Mouse (Mus musculus) frontal cortex, postnatal 25 days (tissue): ENCODE measurements around the gene Taar8c.
"Not testable (repeated sequence)": the region's sequence is repeated elsewhere in the genome, so short reads cannot be mapped to it uniquely, and the experiment has no call there.

Experiments
- DNase-seq, 2 experiments: peaks; one replicate each; pipeline ENCODE4 v3.0.0; 2022; ENCODE audit warnings: low spot score in 2 of 2

The Taar8c gene

GRCm38 (mm10) chr10:24101812-24102211 lies at the start of gene Taar8c:
Taar8c (minus strand) TSS chr10:24101912.
- not testable (repeated sequence) for DNase-seq

DNA sequence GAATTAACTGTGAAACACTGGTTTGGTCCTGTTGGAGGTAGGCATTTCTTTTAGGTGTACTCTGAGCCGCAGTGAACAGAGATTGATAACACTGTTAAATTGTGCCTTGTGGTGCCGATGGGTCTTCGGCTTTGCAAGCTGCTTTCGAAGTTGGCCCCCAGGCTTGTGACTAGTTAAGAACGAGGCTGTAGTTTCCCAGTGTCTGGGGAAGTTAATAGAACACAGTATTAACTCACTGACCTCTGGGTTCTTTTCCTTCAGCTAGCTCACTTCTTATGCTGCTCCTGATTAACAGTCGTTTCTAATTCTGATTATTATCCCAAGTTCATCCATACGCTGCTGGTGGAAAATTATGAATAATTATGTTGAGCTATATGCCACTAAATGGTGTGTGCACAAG lies 48.4 kb upstream of the Taar8c start:
- DNase-seq: no peak

DNA sequence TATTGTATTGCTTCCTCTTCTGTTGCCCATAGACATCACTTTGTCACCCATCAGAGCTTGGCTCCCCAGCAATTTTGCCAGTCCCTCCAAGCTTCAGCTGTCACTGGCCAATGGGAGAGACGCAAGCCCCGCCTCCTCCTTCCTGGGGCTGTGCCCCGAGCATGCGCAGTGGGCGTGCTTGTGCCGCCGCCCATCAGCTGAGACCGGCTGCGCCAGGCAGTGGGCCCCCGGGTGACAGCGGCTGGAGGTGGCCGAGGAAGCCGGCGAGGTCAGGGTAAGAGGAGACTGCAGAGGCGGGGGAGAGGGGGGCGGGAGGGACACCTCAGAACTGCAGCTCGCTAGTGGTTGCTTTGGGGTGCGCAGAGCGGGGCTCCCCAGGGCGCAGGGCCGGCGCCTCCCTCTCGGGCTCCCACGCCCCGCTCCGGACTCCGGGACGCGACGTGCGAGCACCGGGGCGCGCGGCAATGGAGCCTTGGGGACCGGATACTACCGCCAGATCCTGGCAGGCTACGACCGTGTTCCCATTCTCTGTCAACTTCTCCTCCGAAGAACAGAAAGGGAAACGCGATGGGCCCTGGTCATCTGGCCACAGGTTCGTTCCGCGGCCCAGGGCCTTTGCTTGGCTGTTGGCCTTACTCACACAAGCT lies 47.5 kb upstream of the Taar8c start, which contains the start of gene Stx7:
TSS of gene Stx7 (plus strand) at position 168 of the 647 bp plus-strand sequence.
- peak; percentile 67 to 84 for DNase-seq

GRCm38 (mm10) chr10:24142735-24143134 lies 41.0 kb upstream of the Taar8c start:
- no peak for DNase-seq

GRCm38 (mm10) chr10:24138623-24139261 lies 37.0 kb upstream of the Taar8c start:
- no peak for DNase-seq

DNA sequence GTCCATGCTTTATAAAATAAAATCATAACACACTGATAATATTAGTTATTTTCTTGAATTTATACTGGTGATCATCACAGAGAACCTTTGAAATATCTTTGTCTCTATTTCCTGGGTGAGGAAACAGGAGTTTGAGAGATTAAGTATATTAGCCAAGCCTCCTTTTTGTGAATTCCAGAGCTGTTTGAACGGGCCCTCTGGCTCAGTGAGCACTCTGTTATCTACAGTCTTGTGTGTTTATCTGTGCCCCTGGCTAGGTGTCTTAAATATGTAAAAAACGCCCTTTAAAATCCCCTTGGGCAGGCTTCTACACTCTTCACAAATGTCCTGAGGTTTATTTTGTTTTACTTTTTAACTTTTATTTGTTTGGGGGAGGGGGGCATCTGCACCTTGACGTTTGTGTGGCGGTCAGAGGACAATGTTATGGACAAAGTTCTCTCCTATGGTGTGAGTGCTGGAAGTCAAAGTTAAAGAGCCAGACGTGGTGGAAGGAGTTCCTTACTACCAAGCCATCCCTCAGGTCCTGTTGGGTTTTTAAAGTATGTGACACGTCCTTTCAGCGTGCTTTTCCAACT lies 32.4 kb upstream of the Taar8c start:
- DNase-seq: no peak

GRCm38 (mm10) chr10:24133132-24133531 lies 31.4 kb upstream of the Taar8c start:
- no peak for DNase-seq

DNA sequence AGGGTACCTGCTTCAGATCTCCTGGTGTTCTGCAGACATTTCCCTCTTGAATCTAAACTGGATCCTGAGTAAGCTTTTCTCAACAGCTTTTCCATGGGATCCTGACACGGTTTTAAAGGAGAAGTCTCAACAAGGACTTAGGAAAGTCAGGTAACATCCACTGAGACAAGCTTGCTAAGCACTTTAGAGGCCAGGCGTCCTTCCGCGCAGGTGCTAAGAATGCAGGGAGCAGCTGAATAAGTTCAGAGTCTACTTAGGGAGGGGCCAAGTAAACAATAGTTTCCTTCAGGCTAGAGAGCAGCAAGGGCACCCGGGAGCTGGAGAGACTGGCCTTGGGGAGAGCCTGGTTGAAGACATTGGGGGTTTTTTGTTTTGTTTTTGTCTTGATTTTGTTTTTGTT lies 30.6 kb upstream of the Taar8c start:
- DNase-seq: no peak

DNA sequence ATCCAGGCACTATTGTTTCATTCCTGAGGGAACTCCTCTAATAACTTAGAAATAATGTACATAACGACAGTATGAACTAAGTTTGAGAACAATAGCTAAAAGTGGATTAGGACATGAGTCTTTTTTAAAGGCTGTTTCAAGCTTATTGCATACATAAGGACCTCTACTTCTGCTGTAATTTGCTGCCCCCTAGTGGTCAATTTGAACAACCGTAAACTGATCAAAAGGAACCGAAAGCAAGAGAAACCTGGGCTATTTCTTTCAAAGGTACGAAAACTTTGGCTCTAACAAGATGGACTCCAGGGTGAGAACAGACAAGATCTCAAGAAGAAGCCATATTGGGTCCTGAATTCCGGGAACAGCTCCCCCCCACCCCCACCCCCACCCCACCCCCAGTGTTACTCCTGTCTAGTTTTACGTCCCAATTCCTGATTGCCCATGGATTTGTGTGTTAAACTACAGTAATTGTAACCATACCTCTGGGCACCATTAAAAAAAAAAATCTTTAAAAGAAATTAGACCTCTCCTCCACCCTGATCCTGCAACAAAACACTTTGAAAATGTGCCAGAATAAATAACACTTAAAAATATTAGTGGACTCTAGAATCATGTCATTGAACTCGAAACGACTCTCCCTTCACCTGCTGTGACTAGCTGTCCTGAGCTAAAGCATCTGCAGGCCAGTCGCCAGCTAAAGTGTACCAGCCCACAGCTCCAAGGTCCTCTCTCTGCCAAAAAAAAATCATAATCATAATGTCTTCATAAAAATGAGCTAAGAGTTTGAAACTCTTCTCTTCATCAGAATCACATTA lies 29.9 kb upstream of the Taar8c start:
- DNase-seq: peak in 1 of 2 experiments; percentile 23

GRCm38 (mm10) chr10:24111116-24111778 lies 9.5 kb upstream of the Taar8c start:
- no peak for DNase-seq

DNA sequence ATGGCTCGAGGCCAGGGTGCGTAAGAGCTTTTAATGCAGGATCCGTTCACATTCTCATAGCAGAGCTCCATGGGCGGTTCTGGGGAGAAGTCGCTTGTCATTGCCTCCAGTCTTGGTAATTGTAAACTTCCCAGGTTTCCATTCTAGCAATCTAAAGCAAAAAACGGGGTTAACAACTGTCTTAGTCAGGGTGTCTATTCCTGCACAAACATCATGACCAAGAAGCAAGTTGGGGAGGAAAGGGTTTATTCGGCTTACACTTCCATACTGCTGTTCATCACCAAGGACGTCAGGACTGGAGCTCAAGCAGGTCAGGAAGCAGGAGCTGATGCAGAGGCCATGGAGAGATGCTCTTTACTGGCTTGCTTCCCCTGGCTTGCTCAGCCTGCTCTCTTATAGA lies 7.7 kb upstream of the Taar8c start, which contains the start of gene Taar9:
TSS of gene Taar9 (minus strand) at position 101 of the 400 bp plus-strand sequence.
- not testable (repeated sequence) for DNase-seq

- no peak for DNase-seq
These were observed 6.5 kb upstream of the Taar8c start for GRCm38 (mm10) chr10:24108236-24108635.

- no peak for DNase-seq
These were observed 6.0 kb upstream of the Taar8c start for GRCm38 (mm10) chr10:24107747-24108146.

DNA sequence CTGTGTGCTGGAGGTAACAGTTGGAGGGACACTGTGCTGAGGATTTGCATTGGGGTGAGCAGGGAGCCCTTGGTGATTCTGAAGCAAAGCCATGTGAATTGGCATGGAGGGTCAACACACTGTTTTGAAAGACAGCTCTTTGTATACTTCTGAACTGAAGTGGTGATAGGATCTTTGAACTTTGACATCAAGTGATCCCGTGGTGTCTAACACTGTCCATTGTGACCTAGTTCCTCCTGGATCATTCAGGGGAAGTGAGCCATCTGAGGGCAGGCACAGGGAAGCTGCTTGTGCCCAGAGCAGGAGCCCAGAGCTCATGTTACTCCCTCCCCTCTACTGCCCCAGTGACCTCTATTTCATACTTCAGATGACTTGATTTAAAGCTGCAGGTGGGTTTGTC lies 1.6 kb upstream of the Taar8c start:
- DNase-seq: not testable (repeated sequence)

GRCm38 (mm10) chr10:24097010-24097409 lies 4.7 kb downstream of the Taar8c start:
- not testable (repeated sequence) for DNase-seq

- DNase-seq: no peak
These were observed 9.5 kb downstream of the Taar8c start, which contains the start of gene Taar8b for GRCm38 (mm10) chr10:24092194-24092593. Taar8b (minus strand) TSS chr10:24092294.

DNA sequence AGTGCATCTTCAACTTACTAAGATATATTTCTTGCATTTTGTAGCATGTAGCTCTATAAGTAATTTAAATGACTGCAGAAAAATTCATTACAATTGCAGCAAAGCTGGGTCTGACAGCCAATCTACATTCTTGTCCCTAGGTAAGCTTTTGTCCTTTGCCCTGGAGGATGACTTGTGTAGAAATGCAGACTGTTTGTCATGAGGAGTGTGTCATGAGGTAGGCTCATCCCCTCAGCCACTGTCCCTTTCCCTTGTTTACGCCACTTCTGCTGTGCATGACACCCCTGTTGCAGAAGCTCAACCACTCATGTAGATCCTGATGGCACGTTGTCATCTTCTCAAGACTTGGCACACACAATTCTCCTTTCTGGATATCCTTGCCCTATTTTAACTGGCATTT lies 14.5 kb downstream of the Taar8c start:
- DNase-seq: no peak

- DNase-seq: no peak
These were observed 15.2 kb downstream of the Taar8c start for GRCm38 (mm10) chr10:24086555-24086954.

DNA sequence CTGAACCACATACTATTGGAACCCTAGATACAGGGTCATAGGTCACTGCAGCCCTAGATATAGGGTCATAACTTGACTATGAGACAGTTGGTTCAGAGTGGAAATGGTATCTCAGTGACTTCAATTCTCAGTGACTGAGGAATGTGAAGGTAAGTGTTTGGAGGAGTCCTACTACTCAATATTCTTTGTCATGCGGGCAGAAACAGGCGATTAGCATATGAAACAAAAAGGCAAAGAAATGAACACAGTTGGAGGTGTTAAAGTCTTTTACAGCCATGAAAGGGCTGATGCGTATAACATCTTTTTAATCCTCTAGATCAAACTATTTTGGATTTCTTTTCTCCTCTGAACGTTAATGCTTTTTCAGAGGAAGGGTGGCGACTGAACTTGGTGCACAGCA lies 15.8 kb downstream of the Taar8c start:
- no peak for DNase-seq

DNA sequence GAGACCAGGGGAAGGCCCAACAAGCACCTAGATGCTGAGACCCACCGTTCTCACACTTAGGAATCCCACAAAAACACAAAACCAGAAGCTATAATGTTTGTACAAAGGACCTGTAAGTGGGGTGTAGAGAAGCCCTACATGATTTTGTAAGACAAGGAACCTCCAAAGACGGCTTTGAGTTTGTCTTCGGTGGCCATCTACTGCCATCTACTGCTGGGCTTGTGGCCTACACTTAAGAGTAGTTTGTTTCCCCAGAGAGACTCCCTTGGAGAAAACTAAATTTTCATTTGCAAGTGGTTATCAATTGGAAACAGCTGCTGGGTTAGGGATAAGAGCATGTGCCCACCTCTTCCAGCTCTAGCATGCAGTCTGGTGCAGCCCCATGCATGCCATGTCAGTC lies 21.5 kb downstream of the Taar8c start:
- peak; percentile 18 to 22 for DNase-seq

DNA sequence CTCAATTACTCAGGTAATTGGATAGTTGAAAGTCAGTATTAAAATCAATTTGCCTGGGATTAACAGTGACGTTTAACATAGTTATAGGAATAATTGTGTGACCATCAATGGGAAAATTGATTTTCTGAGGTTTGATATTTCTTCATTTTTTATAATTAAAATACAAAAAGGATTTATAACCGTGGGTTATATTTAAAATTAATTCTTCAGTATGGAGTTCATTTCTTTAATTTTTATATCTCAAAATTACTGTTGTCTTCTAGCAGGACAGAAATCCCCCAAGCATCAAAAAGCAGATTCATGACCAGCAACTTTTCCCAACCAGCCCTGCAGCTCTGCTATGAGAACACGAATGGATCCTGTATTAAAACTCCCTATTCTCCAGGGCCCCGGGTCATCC lies 25.5 kb downstream of the Taar8c start, which contains the start of gene Taar8a:
TSS of gene Taar8a (plus strand) at position 301 of the 400 bp plus-strand sequence.
- DNase-seq: not testable (repeated sequence)
